Comparison of ENCODE assay signal across 17 mouse cellular contexts in genomic region chr6:45366442-45366841, GRCm38 (mm10).
DNase-seq lines count a peak whose midpoint lies in the region; ATAC-seq lines count a peak whose summit lies in the region.
"Had no signal": no experiment of that assay in that cellular context is flagged by ENCODE, and none has a peak within 500 bp of the region (broad histone marks: within the 10 kb centered on the region; RNA-seq: fewer than 3 reads in every experiment).

No protein-coding gene starts in this region.

- H3K9ac ChIP-seq in forebrain, embryonic 15.5 days (replicated peaks), result no peak overlapping the region
- H3K9ac ChIP-seq in intestine, embryonic 15.5 days, result no peak overlapping the region
- H3K9ac ChIP-seq: embryonic facial prominence, embryonic 13.5 days; forebrain, embryonic 13.5 days; heart, embryonic 12.5 days had no signal

- no peak overlapping the region for H3K4me3 ChIP-seq in forebrain, embryonic 15.5 days
- H3K4me3 ChIP-seq in intestine, embryonic 15.5 days (replicated peaks), result no peak overlapping the region
- H3K4me3 ChIP-seq: embryonic facial prominence, embryonic 13.5 days; forebrain, embryonic 13.5 days; gastrocnemius, adult 2 months; heart, embryonic 12.5 days; hindbrain, embryonic 10.5 days had no signal

- intact Hi-C loops in left cerebral cortex, postnatal 4 days (cut with DNase I), result no loop called here
- intact Hi-C loops in left cerebral cortex, postnatal 25 days (cut with DNase I), result no loop called here

- no peaks in the 10 kb centered on the region for H3K4me1 ChIP-seq in forebrain, embryonic 15.5 days
- H3K4me1 ChIP-seq in intestine, embryonic 15.5 days (replicated peaks), result no peaks in the 10 kb centered on the region
- H3K4me1 ChIP-seq: embryonic facial prominence, embryonic 13.5 days; forebrain, embryonic 13.5 days; heart, embryonic 12.5 days; hindbrain, embryonic 10.5 days had no signal

- H3K4me2 ChIP-seq in forebrain, embryonic 15.5 days (replicated peaks), result no peak overlapping the region
- H3K4me2 ChIP-seq in intestine, embryonic 15.5 days (replicated peaks), result no peak overlapping the region
- H3K4me2 ChIP-seq: embryonic facial prominence, embryonic 13.5 days; forebrain, embryonic 13.5 days; heart, embryonic 12.5 days had no signal

- ATAC-seq in forebrain, embryonic 15.5 days (replicated peaks), result no peak
- no peak for ATAC-seq in intestine, embryonic 15.5 days
- ATAC-seq: forebrain, embryonic 13.5 days; intestine, embryonic 16.5 days had no signal

- WGBS in forebrain, embryonic 15.5 days, result 52% methylated on average over 1 of the region's 1 CpGs
- WGBS in intestine, embryonic 15.5 days, result 6% methylated on average over 1 of the region's 1 CpGs

- no peaks in the 10 kb centered on the region for H3K36me3 ChIP-seq in forebrain, embryonic 15.5 days
- no peaks in the 10 kb centered on the region for H3K36me3 ChIP-seq in intestine, embryonic 15.5 days
- H3K36me3 ChIP-seq: embryonic facial prominence, embryonic 13.5 days; heart, embryonic 12.5 days; hindbrain, embryonic 10.5 days had no signal

- peak; percentile 42 for DNase-seq in left cerebral cortex, postnatal 4 days
- no peak for DNase-seq in left cerebral cortex, postnatal 25 days (ENCODE audit: low spot score in 2 of 2)
- peak; percentile 23 for DNase-seq in cerebellum, adult 11-12 months
- peak; percentile 36 for DNase-seq in cerebellum, adult 9-11 months
- DNase-seq in cerebellum, postnatal 36 days, result peak; percentile 25 to 28
- DNase-seq: adrenal gland, adult 2 months; adrenal gland, postnatal 25 days; gastrocnemius, adult 2 months; gastrocnemius, postnatal 25 days; kidney, adult 2 months had no signal

- H3K9me3 ChIP-seq in forebrain, embryonic 15.5 days, result no peaks in the 10 kb centered on the region
- no peaks in the 10 kb centered on the region for H3K9me3 ChIP-seq in intestine, embryonic 15.5 days
- H3K9me3 ChIP-seq: embryonic facial prominence, embryonic 13.5 days; forebrain, embryonic 13.5 days; heart, embryonic 12.5 days; hindbrain, embryonic 10.5 days had no signal

- H3K27ac ChIP-seq in forebrain, embryonic 15.5 days (replicated peaks), result no peak overlapping the region
- H3K27ac ChIP-seq in intestine, embryonic 15.5 days, result no peak overlapping the region
- H3K27ac ChIP-seq: embryonic facial prominence, embryonic 13.5 days; forebrain, embryonic 13.5 days; gastrocnemius, adult 2 months; hindbrain, embryonic 10.5 days had no signal

- H3K27me3 ChIP-seq in forebrain, embryonic 15.5 days, result no peaks in the 10 kb centered on the region
- no peaks in the 10 kb centered on the region for H3K27me3 ChIP-seq in intestine, embryonic 15.5 days (replicated peaks)
- H3K27me3 ChIP-seq: embryonic facial prominence, embryonic 13.5 days; forebrain, embryonic 13.5 days; heart, embryonic 12.5 days had no signal

Comparison
In these comparisons a context has a peak if more than half of its experiments do, and no peak if none do; other contexts are left out.
1. DNase-seq: peak in left cerebral cortex, postnatal 4 days (single experiment), cerebellum, adult 11-12 months (single experiment), cerebellum, adult 9-11 months (single experiment) and cerebellum, postnatal 36 days (2 of 2); none in left cerebral cortex, postnatal 25 days (0 of 2).